23 mouse cellular contexts compared by ENCODE assay signal in the genomic region with DNA sequence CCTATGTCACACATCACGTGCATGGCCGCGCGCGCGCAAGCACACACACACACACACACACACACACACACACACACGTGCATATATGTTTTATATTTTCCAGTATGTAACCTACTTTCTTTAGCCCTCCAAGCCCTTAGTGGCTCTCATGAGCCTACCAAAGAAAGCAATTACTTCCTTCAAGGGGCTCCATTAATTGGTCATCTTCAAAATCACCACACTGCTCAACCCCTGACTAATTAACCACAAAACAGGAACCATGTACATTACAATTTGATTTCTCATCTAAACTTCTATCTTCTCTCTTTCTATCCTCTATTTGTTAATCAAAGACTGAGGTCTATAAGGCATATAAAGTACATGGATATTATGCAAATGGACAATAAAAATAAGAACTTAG. TPM values are rescaled to one million over a fixed set of nuclear protein-coding genes. Genes with fewer than 3 reads are reported as not detected.
DNase-seq lines count a peak whose midpoint lies in the region; ATAC-seq lines count a peak whose summit lies in the region.
"Had no signal": no experiment of that assay in that cellular context is flagged by ENCODE, and none has a peak within 500 bp of the region (broad histone marks: within the 10 kb centered on the region; RNA-seq: fewer than 3 reads in every experiment).

No protein-coding gene starts in this region.

- intact Hi-C loops in heart, postnatal 14 days (cut with DNase I) = no loop called here

- DNase-seq in heart, adult 11 months = peak; percentile 31
- no peak for DNase-seq in heart, postnatal 14 days
- peak; percentile 44 for DNase-seq in 416B (ENCODE audit: low read depth)
- DNase-seq in frontal cortex, postnatal 10 days (ENCODE audit: low spot score in 2 of 2) = no peak
- DNase-seq in thymus, adult 18-20 months = no peak
- DNase-seq in cerebellum, adult 9-10 months = no peak
- DNase-seq: adrenal gland, adult 2 months; adrenal gland, postnatal 14 days; cerebellum, adult 11-12 months; cerebellum, adult 8-10 months; cerebellum, postnatal 14 days; forebrain, postnatal 0 days; gastrocnemius, postnatal 10 days; gastrocnemius, postnatal 36 days; heart, adult 18-20 months; heart, postnatal 10 days; heart, postnatal 4 days had no signal

- ATAC-seq in common myeloid progenitor, adult 5-6 weeks (replicated peaks; ENCODE audit: low read depth, poor library complexity, severe bottlenecking) = 0 out of 2 replicates have a peak, but pooled peaks have one; percentile 47
- peak; percentile 64 for ATAC-seq in megakaryocyte, adult 5-6 weeks (ENCODE audit: poor library complexity, severe bottlenecking)
- ATAC-seq: CD4-positive, CD25-positive, alpha-beta regulatory T cell, adult 4 months; forebrain, embryonic 14.5 days; forebrain, postnatal 0 days had no signal

RNA-seq across cellular contexts. Expression of a gene that starts 24.2 kb away (rescaled TPM):
- 10 to 100 TPM; 14.7 TPM for total RNA-seq in heart, postnatal 14 days (2021)
- total RNA-seq in common myeloid progenitor, adult 5-6 weeks (2017) = 20.6 and 24.7 TPM in 2 replicates
- 13.2 and 13.7 TPM in 2 replicates for total RNA-seq in megakaryocyte, adult 5-6 weeks (2015)
- total RNA-seq in megakaryocyte, adult 5-6 weeks (2017) = 19.5 and 22.0 TPM in 2 replicates

RNA-seq across cellular contexts. Expression of a gene that starts 49.9 kb away (rescaled TPM):
- not detected for total RNA-seq in heart, postnatal 14 days (2021)
- total RNA-seq in common myeloid progenitor, adult 5-6 weeks (2017) = not detected in 2 replicates
- not detected in 2 replicates for total RNA-seq in megakaryocyte, adult 5-6 weeks (2015)
- total RNA-seq in megakaryocyte, adult 5-6 weeks (2017) = not detected in 2 replicates
- total RNA-seq: adrenal gland, adult 2 months; adrenal gland, postnatal 14 days; adrenal gland, postnatal 4 days; forebrain, postnatal 0 days; heart, adult 18-20 months; heart, postnatal 10 days; heart, postnatal 4 days; MEL had no signal

Comparison
In these comparisons a context has a peak if more than half of its experiments do, and no peak if none do; other contexts are left out.
1. DNase-seq: peak in heart, adult 11 months (single experiment) and 416B (single experiment); none in heart, postnatal 14 days (0 of 2), frontal cortex, postnatal 10 days (0 of 2), thymus, adult 18-20 months (0 of 2) and cerebellum, adult 9-10 months (single experiment).